8 mouse cellular contexts compared by ENCODE assay signal in genomic region chr9:49797821-49798571, GRCm38 (mm10). TPM values are rescaled to one million over a fixed set of nuclear protein-coding genes. Genes with fewer than 3 reads are reported as not detected.
DNase-seq lines count a peak whose midpoint lies in the region; ATAC-seq lines count a peak whose summit lies in the region.

No protein-coding gene starts in this region.

- ATAC-seq in hematopoietic stem cell, adult 5-6 weeks (replicated peaks in 1 of 2; ENCODE audit: insufficient read depth in 1 of 2, low FRiP score in 2 of 2, low TSS enrichment in 1 of 2, low read depth in 1 of 2, poor library complexity in 2 of 2, severe bottlenecking in 2 of 2) = peak; percentile 56 to 76

- peak; percentile 69 for DNase-seq in R1 (ENCODE audit: low read depth, low spot score)
- peak; percentile 78 for DNase-seq in cerebellum, adult 8-10 months
- DNase-seq in frontal cortex, adult 2 months (ENCODE audit: extremely low spot score in 1 of 2, low spot score in 1 of 2) = peak; percentile 50 to 70
- DNase-seq in layer of hippocampus, postnatal 36 days = peak; percentile 78 to 80
- peak; percentile 57 for DNase-seq in lung, postnatal 10 days
- peak; percentile 92 for DNase-seq in retina, postnatal 1 day
- peak; percentile 49 for DNase-seq in yolk sac, embryonic 10.5 days (ENCODE audit: low spot score)

RNA-seq across cellular contexts. Expression of gene Ncam1, which starts 0.7 kb away (rescaled TPM):
- polyA plus RNA-seq in frontal cortex, adult 2 months (2012; rRNA removed) = 141 and 148 TPM in 2 replicates
- 2.2 and 4.5 TPM in 2 replicates for total RNA-seq in hematopoietic stem cell, adult 5-6 weeks (2017)
- total RNA-seq in layer of hippocampus, postnatal 36 days (2021) = 100 to 1,000 TPM; 293 to 312 TPM

Comparison
In these comparisons a context has a peak if more than half of its experiments do, and no peak if none do; other contexts are left out.
1. Peak in every context shown above with its lines: DNase-seq and ATAC-seq.
2. RNA of gene Ncam1, which starts 0.7 kb away (total RNA-seq): 293 to 312 TPM in layer of hippocampus, postnatal 36 days; 2.2 to 4.5 TPM in hematopoietic stem cell, adult 5-6 weeks; every median in the first group is over 10 times any median in the second.